Mouse (Mus musculus): Measurements from ENCODE around the gene Tbc1d8.

DNA sequence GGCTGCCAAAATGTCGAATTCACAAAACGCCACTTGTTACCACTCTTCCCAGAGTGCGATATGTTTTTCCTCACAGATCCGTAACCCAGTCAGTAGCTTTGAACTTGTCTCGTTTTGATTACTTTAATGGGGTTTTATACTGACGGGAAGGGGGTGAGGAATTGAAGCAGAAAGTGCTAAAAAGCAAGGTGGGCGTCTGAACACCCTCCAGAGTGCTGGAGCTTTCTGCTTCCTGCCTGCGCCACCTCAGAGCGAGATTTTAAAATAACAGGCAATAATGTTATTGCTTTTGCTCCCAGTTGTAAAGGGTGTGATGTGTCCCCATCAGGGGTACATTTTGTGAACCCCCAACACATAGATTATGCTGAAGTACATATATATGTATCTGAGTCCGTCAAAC is 139.7 kb downstream of the Tbc1d8 start:
- no peak for TF ChIP-seq CTCF (conservative IDR thresholded peaks at IDR 0.05; ENCODE audit: insufficient read depth, insufficient read length, low read depth, low read length)
- TF ChIP-seq POLR2A (IDR thresholded peaks at IDR 0.05; ENCODE audit: low read depth, low read length) = no peak

Data from kidney, adult 2 months (tissue).